Mouse (Mus musculus) liver, adult 2 months (tissue): ENCODE measurements at regions not wholly inside any gene's neighbourhood (a gene's known extent, or its start where the extent isn't known, plus 50 kb on each side); places are given as distances from the start of the nearest gene placed in this dataset.

ENCODE experiments used
- DNase-seq: peaks from one replicate; pipeline ENCODE4 v3.0.0-alpha.2; 2011; ENCODE audit warnings: low read depth, low spot score; ENCODE audit errors: extremely low read depth
- H3K27ac ChIP-seq: fragments of 200-500 bp; replicated peaks from 2 replicates; pipeline ENCODE4 v1.5.1; 2012; ENCODE audit warnings: low read depth, mild to moderate bottlenecking, control low read depth, inconsistent platforms, low read length; ENCODE audit not compliant: insufficient read depth
- H3K27me3 ChIP-seq: fragments of 200-500 bp; 2 replicates; pipeline ENCODE4 v1.6.1; 2012; ENCODE audit warnings: mild to moderate bottlenecking, moderate library complexity, low read length, inconsistent platforms; ENCODE audit not compliant: control insufficient read depth, insufficient read depth
- H3K36me3 ChIP-seq: fragments of 200-500 bp; 2 replicates; pipeline ENCODE4 v1.6.1; 2012; ENCODE audit warnings: low read length, inconsistent platforms; ENCODE audit not compliant: control insufficient read depth, insufficient read depth
- H3K4me1 ChIP-seq: fragments of 200-500 bp; 2 replicates; pipeline ENCODE4 v1.6.1; 2011; ENCODE audit warnings: low read length; ENCODE audit not compliant: control insufficient read depth, insufficient read depth
- H3K4me3 ChIP-seq: fragments of 200-500 bp; 2 replicates; pipeline ENCODE4 v1.5.1; 2011; ENCODE audit warnings: low read depth, mild to moderate bottlenecking, control low read depth, low read length, moderate library complexity; ENCODE audit not compliant: insufficient read depth
- H3K79me2 ChIP-seq: fragments of 200-500 bp; 2 replicates; pipeline ENCODE4 v1.6.1; 2012; ENCODE audit warnings: inconsistent platforms, mild to moderate bottlenecking, low read length, moderate library complexity; ENCODE audit not compliant: control insufficient read depth, insufficient read depth
- H3K9ac ChIP-seq: fragments of 200-500 bp; 2 replicates; pipeline ENCODE4 v1.6.1; 2012; ENCODE audit warnings: low read depth, mild to moderate bottlenecking, control low read depth, inconsistent platforms, low read length
- CTCF ChIP-seq: fragments of 200-500 bp; IDR thresholded peaks from 2 replicates; pipeline ENCODE4 v1.5.1; 2011; ENCODE audit warnings: low read depth, low read length, control low read depth
- POLR2A ChIP-seq: fragments of 200-500 bp; IDR thresholded peaks from 2 replicates; pipeline ENCODE4 v1.6.1; 2011; ENCODE audit warnings: low read length, control low read depth; ENCODE audit not compliant: insufficient read depth; ENCODE audit errors: extremely low read depth
- WGBS: fragments of 180-500 bp; shearing (Covaris S2); methylation state at CpG from one replicate; pipeline ENCODE4 v1.1.7; 2018; 5-methylcytosine and 5-hydroxymethylcytosine counted together

- Histone ChIP-seq H3K79me2 (no peaks in the 10 kb centered on the region), H3K27me3 (no peaks in the 10 kb centered on the region), H3K27ac (peak overlapping the region; percentile 93), H3K4me3 (no peak overlapping the region), H3K36me3 (no peaks in the 10 kb centered on the region), H3K9ac (no peak overlapping the region), H3K4me1 (peaks cover 38% of the 10 kb centered on the region)
- WGBS = 93% methylated on average over 5 of the region's 5 CpGs
- no peak for DNase-seq
- TF ChIP-seq CTCF (no peak), POLR2A (no peak)
These were observed 77.7 kb downstream of the Phlda1 start for GRCm38 (mm10) chr10:111583744-111584152.

- H3K4me3 ChIP-seq = no peak overlapping the region
- peak; percentile 82 for DNase-seq
- H3K4me1 ChIP-seq = peaks cover 16% of the 10 kb centered on the region
- WGBS = 11% methylated on average over 4 of the region's 4 CpGs
- peak overlapping the region; percentile 83 for H3K27ac ChIP-seq
- H3K36me3 ChIP-seq = no peaks in the 10 kb centered on the region
- no peak overlapping the region for H3K9ac ChIP-seq
- no peaks in the 10 kb centered on the region for H3K79me2 ChIP-seq
- TF ChIP-seq CTCF (no peak), POLR2A (no peak)
- H3K27me3 ChIP-seq = no peaks in the 10 kb centered on the region
These were observed 82.0 kb downstream of the Phlda1 start for GRCm38 (mm10) chr10:111587891-111588611.

- H3K27me3 ChIP-seq = no peaks in the 10 kb centered on the region
- 83% methylated on average over 3 of the region's 3 CpGs for WGBS
- no peak overlapping the region for H3K9ac ChIP-seq
- no peaks in the 10 kb centered on the region for H3K79me2 ChIP-seq
- no peak for DNase-seq
- H3K27ac ChIP-seq = no peak overlapping the region
- H3K4me3 ChIP-seq = no peak overlapping the region
- no peaks in the 10 kb centered on the region for H3K36me3 ChIP-seq
- TF ChIP-seq POLR2A (no peak), CTCF (no peak)
- peaks cover 8% of the 10 kb centered on the region for H3K4me1 ChIP-seq
These were observed 83.1 kb downstream of the Phlda1 start for GRCm38 (mm10) chr10:111589186-111589585.

GRCm38 (mm10) chr10:111592416-111593149, 86.5 kb downstream of the Phlda1 start:
- DNase-seq = no peak
- no peak for TF ChIP-seq POLR2A
- no peak for TF ChIP-seq CTCF
- Histone ChIP-seq H3K27me3 (no peaks in the 10 kb centered on the region), H3K4me3 (no peak overlapping the region), H3K79me2 (no peaks in the 10 kb centered on the region; the same call in 1 of the 2 replicates), H3K36me3 (no peaks in the 10 kb centered on the region), H3K27ac (no peak overlapping the region), H3K9ac (no peak overlapping the region), H3K4me1 (peaks cover 17% of the 10 kb centered on the region)
- WGBS = 92% methylated on average over 2 of the region's 2 CpGs

- Histone ChIP-seq H3K36me3 (no peaks in the 10 kb centered on the region), H3K27me3 (no peaks in the 10 kb centered on the region), H3K79me2 (no peaks in the 10 kb centered on the region; the same call in 1 of the 2 replicates), H3K4me1 (peaks cover 19% of the 10 kb centered on the region), H3K9ac (no peak overlapping the region), H3K27ac (no peak overlapping the region), H3K4me3 (no peak overlapping the region)
- DNase-seq = no peak
- 99% methylated on average over 2 of the region's 2 CpGs for WGBS
- no peak for TF ChIP-seq CTCF
- TF ChIP-seq POLR2A = no peak
These were observed 87.2 kb downstream of the Phlda1 start for GRCm38 (mm10) chr10:111593280-111593679.

- H3K27ac ChIP-seq = peak overlapping the region; percentile 88; the same call in 1 of the 2 replicates
These were observed 88.1 kb downstream of the Phlda1 start for GRCm38 (mm10) chr10:111594171-111594570.

More at GRCm38 (mm10) chr10:111594171-111594570, 88.1 kb downstream of the Phlda1 start:
- Histone ChIP-seq H3K79me2 (no peaks in the 10 kb centered on the region; the same call in 1 of the 2 replicates), H3K36me3 (no peaks in the 10 kb centered on the region), H3K27me3 (no peaks in the 10 kb centered on the region), H3K9ac (peak overlapping the region; percentile 54), H3K4me1 (peaks cover 23% of the 10 kb centered on the region), H3K4me3 (no peak overlapping the region)
- TF ChIP-seq POLR2A (no peak), CTCF (no peak)
- WGBS = 87% methylated on average over 11 of the region's 11 CpGs
- no peak for DNase-seq
